Comparison of ENCODE assay signal across 8 mouse cellular contexts in the genomic region with DNA sequence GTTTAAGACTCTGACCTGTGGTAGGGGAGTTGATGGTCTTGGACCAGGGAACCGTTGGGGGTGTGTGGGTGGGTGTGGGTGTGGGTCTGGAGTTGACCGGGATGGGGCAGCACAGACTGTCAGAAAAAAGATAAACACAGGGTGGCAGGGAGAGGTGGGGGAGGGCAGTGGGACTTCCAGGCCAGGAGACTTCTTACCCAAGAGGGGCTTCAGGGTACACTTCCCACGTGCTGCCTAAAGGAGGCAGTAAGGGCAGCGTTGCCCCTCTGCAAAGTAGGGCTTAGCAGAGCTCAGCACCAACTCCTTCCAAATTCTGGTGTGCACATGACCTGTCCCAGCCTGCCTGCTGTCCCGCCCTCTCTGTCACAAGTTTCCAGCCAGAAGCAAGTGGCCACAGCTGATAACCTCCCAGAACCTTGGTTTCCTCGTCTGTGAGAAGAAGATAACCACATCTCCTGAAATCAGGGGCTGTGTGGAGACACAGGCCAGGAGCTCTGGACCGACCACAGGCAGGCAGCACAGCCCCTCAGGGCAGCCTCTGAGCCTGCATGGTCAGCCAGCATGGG. TPM values are rescaled to one million over a fixed set of nuclear protein-coding genes. Genes with fewer than 3 reads are reported as not detected.
DNase-seq lines count a peak whose midpoint lies in the region; ATAC-seq and TF ChIP-seq lines count a peak whose summit lies in the region.

No protein-coding gene starts in this region.

- TF ChIP-seq POLR2A in spleen, adult 2 months (IDR thresholded peaks at IDR 0.05; ENCODE audit: low read depth, low read length), result no peak

- H3K27me3 ChIP-seq in heart, postnatal 0 days (ENCODE audit: control insufficient read depth, insufficient read depth, low read length), result peaks cover 52% of the 10 kb centered on the region
- peaks cover 35% of the 10 kb centered on the region for H3K27me3 ChIP-seq in liver, postnatal 0 days (ENCODE audit: insufficient read depth, low read length)
- no peaks in the 10 kb centered on the region for H3K27me3 ChIP-seq in spleen, adult 2 months (ENCODE audit: control insufficient read depth, insufficient read depth, low read length)

- H3K4me3 ChIP-seq in heart, postnatal 0 days (ENCODE audit: low read depth, low read length), result no peak overlapping the region
- peak overlapping the region; percentile 33 for H3K4me3 ChIP-seq in liver, postnatal 0 days (ENCODE audit: low read depth, low read length)
- H3K4me3 ChIP-seq in spleen, adult 2 months (ENCODE audit: extremely low read depth, insufficient read depth, insufficient read length), result no peak overlapping the region

- ATAC-seq in CD4-positive, CD25-positive, alpha-beta regulatory T cell, adult 4 months, result no peak
- ATAC-seq in common myeloid progenitor, adult 5-6 weeks (replicated peaks; ENCODE audit: low read depth, poor library complexity, severe bottlenecking), result peak; percentile 73
- ATAC-seq in heart, postnatal 0 days (ENCODE audit: insufficient read depth, low read depth), result peak; percentile 58
- peak; percentile 86 for ATAC-seq in liver, postnatal 0 days
- no peak for ATAC-seq in monocyte, adult 5-6 weeks (replicated peaks; ENCODE audit: insufficient number of reproducible peaks, low FRiP score, low TSS enrichment, poor library complexity, severe bottlenecking)

- no peaks in the 10 kb centered on the region for H3K36me3 ChIP-seq in heart, postnatal 0 days (replicated peaks; ENCODE audit: control insufficient read depth, insufficient read depth, low read length)
- H3K36me3 ChIP-seq in liver, postnatal 0 days (replicated peaks; ENCODE audit: insufficient read depth, low read length), result no peaks in the 10 kb centered on the region
- no peaks in the 10 kb centered on the region for H3K36me3 ChIP-seq in spleen, adult 2 months (ENCODE audit: control insufficient read depth, insufficient read depth, low read length)

- H3K9ac ChIP-seq in heart, postnatal 0 days (replicated peaks; ENCODE audit: low read depth, low read length), result no peak overlapping the region
- H3K9ac ChIP-seq in liver, postnatal 0 days (replicated peaks), result peak overlapping the region; percentile 57

- DNase-seq in CD4-positive, CD25-positive, alpha-beta regulatory T cell, adult 2 months (ENCODE audit: low read depth, low spot score), result peak; percentile 10
- peak; percentile 48 for DNase-seq in heart, postnatal 0 days (ENCODE audit: low spot score)
- peak; percentile 81 for DNase-seq in liver, postnatal 0 days
- DNase-seq in spleen, adult 2 months (ENCODE audit: low read depth in 1 of 2, low spot score in 2 of 2), result no peak
- DNase-seq in cerebellum, postnatal 25 days, result no peak

- 0 out of 2 replicates have a peak overlapping the region, but pooled peaks have one; percentile 11 for H3K27ac ChIP-seq in heart, postnatal 0 days (ENCODE audit: low read depth)
- peak overlapping the region; percentile 89 for H3K27ac ChIP-seq in liver, postnatal 0 days (ENCODE audit: low read depth)
- H3K27ac ChIP-seq in spleen, adult 2 months (ENCODE audit: insufficient read depth, low read length), result peak overlapping the region; percentile 20; the same call in 1 of the 2 replicates

- WGBS in heart, postnatal 0 days, result 11% methylated on average over 7 of the region's 7 CpGs
- 7% methylated on average over 7 of the region's 7 CpGs for WGBS in liver, postnatal 0 days (ENCODE audit: insufficient replicate concordance)
- 31% methylated on average over 7 of the region's 7 CpGs for WGBS in spleen, adult 2 months

- H3K4me1 ChIP-seq in heart, postnatal 0 days (ENCODE audit: control insufficient read depth, insufficient read depth), result peaks cover 11% of the 10 kb centered on the region
- peaks cover 46% of the 10 kb centered on the region for H3K4me1 ChIP-seq in liver, postnatal 0 days (ENCODE audit: insufficient read depth)
- H3K4me1 ChIP-seq in spleen, adult 2 months (ENCODE audit: control insufficient read depth, insufficient read depth, insufficient read length), result peaks cover 18% of the 10 kb centered on the region; the same call in 1 of the 2 replicates

- no peaks in the 10 kb centered on the region for H3K9me3 ChIP-seq in heart, postnatal 0 days (replicated peaks; ENCODE audit: control insufficient read depth, low read length)
- no peaks in the 10 kb centered on the region for H3K9me3 ChIP-seq in liver, postnatal 0 days (ENCODE audit: low read length)

- peak overlapping the region; percentile 47; the same call in 1 of the 2 replicates for H3K4me2 ChIP-seq in heart, postnatal 0 days (ENCODE audit: low read depth, low read length)
- peak overlapping the region; percentile 76 for H3K4me2 ChIP-seq in liver, postnatal 0 days (ENCODE audit: low read depth, low read length)

- no peak for TF ChIP-seq CTCF in heart, postnatal 0 days (IDR thresholded peaks at IDR 0.05; ENCODE audit: low read depth)
- peak; percentile 49 for TF ChIP-seq CTCF in liver, postnatal 0 days (IDR thresholded peaks at IDR 0.05; ENCODE audit: low read depth)
- TF ChIP-seq CTCF in spleen, adult 2 months (IDR thresholded peaks at IDR 0.05; ENCODE audit: extremely low read depth, insufficient read depth, insufficient read length, insufficient replicate concordance), result 0 out of 2 replicates have a peak, but pooled peaks have one; percentile 4

- TF ChIP-seq EP300 in heart, postnatal 0 days (IDR thresholded peaks at IDR 0.05; ENCODE audit: low read depth), result no peak
- peak; percentile 99 for TF ChIP-seq EP300 in liver, postnatal 0 days (IDR thresholded peaks at IDR 0.05; ENCODE audit: low read depth)

RNA-seq across cellular contexts. Expression of a gene that starts 20.7 kb away (rescaled TPM):
- under 1 TPM in 1 of 2 experiments, not detected in 1; 0.25 TPM for polyA plus RNA-seq in CD4-positive, CD25-positive, alpha-beta regulatory T cell, adult 4 months (2017; shearing (Covaris generic))
- 9.0 and 28.2 TPM in 2 replicates for total RNA-seq in common myeloid progenitor, adult 5-6 weeks (2017)
- total RNA-seq in heart, postnatal 0 days (2014; rRNA removed; ENCODE audit: low replicate concordance), result 1.1 and 3.6 TPM in 2 replicates
- polyA plus RNA-seq in heart, postnatal 0 days (2015; fragmentation: Nextera tagmentation; extraction: Ambion mirVana), result 4.3 and 4.4 TPM in 2 replicates
- 2.1 and 2.4 TPM in 2 replicates for polyA plus RNA-seq in liver, postnatal 0 days (2015; fragmentation: Nextera tagmentation; extraction: Ambion mirVana)
- 38.3 and 40.2 TPM in 2 replicates for polyA plus RNA-seq in spleen, adult 2 months (2012; rRNA removed)
- total RNA-seq in monocyte, adult 5-6 weeks (2017), result 21.2 to 48.6 TPM (median 32.6 TPM) in 3 replicates

RNA-seq across cellular contexts. Expression of a gene that starts 55.7 kb away (rescaled TPM):
- polyA plus RNA-seq in CD4-positive, CD25-positive, alpha-beta regulatory T cell, adult 4 months (2017; shearing (Covaris generic)), result 1 to 10 TPM; 4.9 to 8.2 TPM
- total RNA-seq in common myeloid progenitor, adult 5-6 weeks (2017), result 7.3 and 7.9 TPM in 2 replicates
- total RNA-seq in heart, postnatal 0 days (2014; rRNA removed; ENCODE audit: low replicate concordance), result 17.7 and 22.6 TPM in 2 replicates
- 18.1 and 19.3 TPM in 2 replicates for polyA plus RNA-seq in heart, postnatal 0 days (2015; fragmentation: Nextera tagmentation; extraction: Ambion mirVana)
- polyA plus RNA-seq in liver, postnatal 0 days (2015; fragmentation: Nextera tagmentation; extraction: Ambion mirVana), result 9.6 and 10.7 TPM in 2 replicates
- 11.1 and 12.0 TPM in 2 replicates for polyA plus RNA-seq in spleen, adult 2 months (2012; rRNA removed)
- total RNA-seq in monocyte, adult 5-6 weeks (2017), result 2.6 to 6.0 TPM (median 4.1 TPM) in 3 replicates

Comparison
In these comparisons a context has a peak if more than half of its experiments do, and no peak if none do; other contexts are left out.
1. DNase-seq: peak in CD4-positive, CD25-positive, alpha-beta regulatory T cell, adult 2 months (single experiment), heart, postnatal 0 days (single experiment) and liver, postnatal 0 days (single experiment); none in spleen, adult 2 months (0 of 2) and cerebellum, postnatal 25 days (0 of 2).
2. ATAC-seq: peak in common myeloid progenitor, adult 5-6 weeks (single experiment), heart, postnatal 0 days (single experiment) and liver, postnatal 0 days (single experiment); none in CD4-positive, CD25-positive, alpha-beta regulatory T cell, adult 4 months (single experiment) and monocyte, adult 5-6 weeks (single experiment).
3. H3K27ac ChIP-seq: peak in every context shown above with its lines; median percentile 89 in liver, postnatal 0 days; 20 in spleen, adult 2 months; 11 in heart, postnatal 0 days.